Mouse (Mus musculus): Measurements from ENCODE around the gene Tmcc3.

Tmcc3 gene

GRCm38 (mm10) chr10:94417643-94418042, 105.9 kb downstream of the Tmcc3 start:
- DNase-seq: no peak

GRCm38 (mm10) chr10:94426000-94426920, 114.5 kb downstream of the Tmcc3 start:
- peak; percentile 76 to 84 for DNase-seq

- peak in 1 of 2 experiments; percentile 38 for DNase-seq
Observed at GRCm38 (mm10) chr10:94426921-94427270, 115.1 kb downstream of the Tmcc3 start.

GRCm38 (mm10) chr10:94428186-94428942, 116.6 kb downstream of the Tmcc3 start:
- DNase-seq: peak; percentile 75 to 77

- DNase-seq: no peak
Observed at GRCm38 (mm10) chr10:94430566-94430965, 118.8 kb downstream of the Tmcc3 start.

GRCm38 (mm10) chr10:94432933-94433332, 121.2 kb downstream of the Tmcc3 start:
- DNase-seq: no peak

DNA sequence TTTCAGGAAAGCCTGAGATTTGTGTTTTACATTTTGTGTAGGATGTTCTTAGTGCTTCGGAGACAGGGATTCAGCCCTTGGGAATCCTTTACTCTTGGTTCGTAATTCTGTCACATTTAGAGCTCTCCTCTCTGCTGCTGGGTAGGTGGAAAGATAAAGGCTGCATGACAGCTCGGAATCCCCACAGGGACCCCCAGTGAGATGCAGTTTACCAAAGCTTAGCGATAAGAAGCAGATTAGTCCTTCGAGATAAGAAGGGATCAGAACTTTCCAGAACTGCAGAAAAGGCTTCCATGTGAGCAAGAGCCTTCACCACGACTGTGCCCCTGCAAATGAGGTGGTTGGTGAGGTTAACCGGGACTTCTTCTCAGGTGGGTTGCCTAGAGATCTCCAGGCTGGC, 122.2 kb downstream of the Tmcc3 start:
- no peak for DNase-seq

DNA sequence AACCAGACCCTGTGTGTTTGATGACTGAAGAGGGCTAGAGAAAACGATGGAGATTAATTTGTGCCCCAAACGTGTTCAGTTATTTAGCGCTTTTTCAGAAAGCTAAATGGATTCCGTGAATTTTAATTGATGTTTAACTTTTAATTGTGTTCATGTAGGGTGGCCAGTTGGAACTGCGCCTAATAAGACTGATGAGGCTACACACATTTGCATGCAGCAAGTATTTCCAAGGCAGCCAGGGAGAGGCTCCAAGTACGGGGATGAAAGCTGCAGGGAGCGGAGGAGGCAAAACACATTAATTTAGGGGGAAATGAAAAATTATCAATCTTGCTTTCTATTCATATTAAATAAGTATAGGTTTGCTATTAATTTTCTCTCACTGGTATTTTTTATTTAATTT, 131.0 kb downstream of the Tmcc3 start:
- DNase-seq: peak in 1 of 2 experiments; percentile 44

DNA sequence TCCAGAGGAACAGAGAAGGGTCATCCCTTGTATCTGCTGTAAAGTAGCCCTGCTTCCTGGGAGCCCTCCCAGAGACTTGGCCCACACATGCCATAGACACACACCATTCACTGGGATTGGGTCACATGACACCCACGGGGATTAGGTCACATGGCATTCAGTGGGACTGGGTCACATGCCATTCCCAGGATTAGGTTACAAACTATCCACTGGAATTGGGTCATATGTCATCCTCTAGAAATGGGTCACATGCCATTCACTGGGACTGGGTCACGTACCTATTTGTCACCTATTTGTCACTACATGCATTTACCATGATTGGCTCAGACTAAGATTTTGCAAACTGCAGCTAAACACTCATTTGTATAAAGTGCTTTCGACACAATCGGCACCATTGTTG, 131.7 kb downstream of the Tmcc3 start:
- DNase-seq: no peak

DNA sequence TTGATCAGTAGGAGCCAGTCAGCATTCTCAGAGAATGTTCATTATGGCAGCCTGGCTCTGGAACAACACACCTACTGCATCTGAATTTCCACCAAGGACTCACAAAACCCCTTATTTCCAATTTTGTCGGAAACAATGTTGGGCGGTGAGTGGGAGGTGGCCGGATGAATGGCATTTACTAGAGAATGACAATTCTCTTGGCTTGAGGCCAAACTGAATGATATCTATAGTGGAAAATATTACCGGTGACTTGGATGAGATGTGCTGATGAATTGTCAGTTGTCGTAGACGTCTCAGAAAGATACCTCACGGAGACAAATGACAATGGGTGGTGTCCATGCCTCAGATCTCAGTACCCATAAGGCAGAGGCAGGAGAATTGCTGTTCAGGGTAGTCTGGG, 133.4 kb downstream of the Tmcc3 start:
- no peak for DNase-seq

GRCm38 (mm10) chr10:94446379-94447008, 134.7 kb downstream of the Tmcc3 start:
- peak; percentile 67 to 75 for DNase-seq

- peak; percentile 49 to 61 for DNase-seq
Observed at GRCm38 (mm10) chr10:94449676-94450075, 137.9 kb downstream of the Tmcc3 start.

GRCm38 (mm10) chr10:94450781-94451180, 139.0 kb downstream of the Tmcc3 start:
- DNase-seq: no peak

- DNase-seq: no peak
Observed at GRCm38 (mm10) chr10:94457454-94457853, 145.7 kb downstream of the Tmcc3 start.

DNA sequence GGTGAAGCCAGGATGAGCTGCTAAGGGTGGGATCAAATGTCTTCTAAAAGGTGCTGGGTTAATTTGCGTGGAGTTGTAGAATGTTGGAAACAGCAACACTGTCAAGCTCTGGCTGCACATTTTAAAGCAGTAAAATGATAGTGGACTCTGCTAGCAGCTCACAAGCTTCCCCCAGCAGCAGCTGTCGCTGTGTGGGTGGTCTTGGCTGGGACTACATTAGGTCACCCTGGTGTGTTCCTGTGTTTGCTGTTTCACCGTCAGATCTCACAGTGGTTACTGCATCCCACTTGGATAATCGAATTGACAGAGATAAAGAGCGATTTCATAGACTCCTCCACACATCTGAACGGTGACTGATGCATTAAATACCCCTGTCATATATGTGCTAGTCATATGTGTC, 146.9 kb downstream of the Tmcc3 start:
- peak; percentile 55 to 72 for DNase-seq

DNA sequence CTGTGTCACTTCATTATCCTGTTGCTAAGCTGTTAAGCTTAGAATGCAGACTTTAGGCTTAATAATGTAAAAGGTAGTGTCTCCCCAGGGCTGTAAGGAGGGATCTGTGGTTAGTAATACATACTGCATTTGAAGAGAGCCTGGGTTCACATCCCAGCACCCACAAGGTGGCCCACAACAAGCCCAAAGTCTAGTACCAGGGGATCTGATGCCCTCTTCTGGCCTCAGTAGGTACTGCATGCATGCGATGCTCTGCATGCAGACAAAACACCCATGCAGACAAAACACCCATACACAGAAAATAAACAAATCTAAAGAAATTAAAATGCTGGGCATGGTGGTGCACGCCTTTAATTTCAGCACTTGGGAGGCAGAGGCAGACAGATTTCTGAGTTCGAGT, 149.6 kb downstream of the Tmcc3 start:
- DNase-seq: peak; percentile 42 to 59

DNA sequence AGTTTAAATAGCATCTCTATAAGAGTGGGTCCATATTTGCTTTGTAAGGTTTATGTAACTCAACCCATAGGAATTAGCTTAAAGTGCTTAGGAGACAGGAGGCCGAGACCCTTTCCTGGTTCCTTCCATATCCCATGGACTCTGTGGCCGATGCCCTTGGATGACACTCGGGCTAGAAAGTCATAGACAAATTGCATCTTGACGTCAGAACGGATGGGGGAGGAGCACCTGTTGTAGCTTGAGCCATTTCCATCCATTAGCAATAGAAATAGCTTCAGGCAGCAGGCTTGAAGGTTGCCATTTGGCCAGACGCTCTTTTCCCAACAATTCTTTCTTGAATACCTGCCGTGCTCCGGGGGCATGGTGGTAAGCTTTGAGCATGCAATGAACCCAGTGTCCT, 150.1 kb downstream of the Tmcc3 start:
- no peak for DNase-seq

- DNase-seq: peak; percentile 50 to 55
Observed at GRCm38 (mm10) chr10:94462386-94463064, 150.8 kb downstream of the Tmcc3 start.

DNA sequence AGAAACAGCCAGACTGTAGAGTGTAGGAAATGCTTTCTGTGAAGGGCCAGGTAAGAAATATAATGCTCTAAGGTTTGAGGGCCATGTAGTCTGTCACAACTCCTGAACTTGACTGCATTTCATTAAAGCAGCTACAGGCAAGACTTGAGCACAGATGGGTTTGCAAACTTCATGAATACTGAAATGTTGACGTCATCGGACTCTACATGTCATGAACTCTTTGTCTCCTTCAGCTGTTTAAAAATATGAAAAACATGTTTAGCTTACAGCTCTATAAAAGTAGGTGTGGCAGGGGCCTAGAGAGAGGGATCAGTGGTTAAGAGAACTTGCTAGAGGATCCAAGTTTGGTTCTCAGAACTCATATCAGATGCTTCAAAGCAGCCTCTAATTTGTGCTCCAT, 151.7 kb downstream of the Tmcc3 start:
- no peak for DNase-seq

DNA sequence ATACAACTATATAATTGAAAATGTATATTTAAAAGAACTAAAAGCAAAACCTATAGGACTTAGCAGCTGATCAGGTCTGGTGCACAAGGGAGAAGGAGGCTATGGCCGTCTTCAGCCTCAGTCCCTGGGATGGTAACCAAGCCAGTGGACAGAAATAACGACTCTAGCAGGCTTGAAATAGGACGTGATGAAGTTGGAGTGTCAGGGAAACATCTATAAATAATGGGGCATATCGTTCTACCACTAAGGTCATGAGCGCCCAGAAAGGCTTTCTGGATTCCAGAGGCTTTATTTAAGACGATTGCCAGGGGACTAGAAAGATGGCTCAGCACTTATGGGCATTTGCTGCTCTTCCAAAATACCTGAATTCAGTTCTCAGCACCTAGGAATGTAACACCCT, 153.9 kb downstream of the Tmcc3 start:
- DNase-seq: no peak

DNA sequence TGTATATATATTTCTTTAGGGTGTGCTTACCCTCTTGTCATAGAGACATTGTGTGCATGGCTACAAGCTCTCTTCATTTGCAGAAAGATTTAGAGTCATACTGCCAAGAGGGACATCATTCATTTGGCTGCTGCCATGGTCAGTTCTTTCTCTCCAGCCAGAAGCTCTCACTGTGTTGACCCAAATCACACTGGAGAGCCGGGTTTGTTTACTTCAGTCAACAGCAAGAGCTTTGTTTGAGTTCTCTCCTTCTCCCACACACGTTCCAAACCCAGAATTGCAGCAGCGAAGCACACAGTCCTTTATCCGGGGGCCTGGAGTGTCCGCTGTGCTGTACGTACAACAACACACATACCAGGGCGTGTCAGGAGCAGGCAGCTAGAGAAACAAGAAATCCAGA, 154.6 kb downstream of the Tmcc3 start:
- peak; percentile 23 to 25 for DNase-seq

DNA sequence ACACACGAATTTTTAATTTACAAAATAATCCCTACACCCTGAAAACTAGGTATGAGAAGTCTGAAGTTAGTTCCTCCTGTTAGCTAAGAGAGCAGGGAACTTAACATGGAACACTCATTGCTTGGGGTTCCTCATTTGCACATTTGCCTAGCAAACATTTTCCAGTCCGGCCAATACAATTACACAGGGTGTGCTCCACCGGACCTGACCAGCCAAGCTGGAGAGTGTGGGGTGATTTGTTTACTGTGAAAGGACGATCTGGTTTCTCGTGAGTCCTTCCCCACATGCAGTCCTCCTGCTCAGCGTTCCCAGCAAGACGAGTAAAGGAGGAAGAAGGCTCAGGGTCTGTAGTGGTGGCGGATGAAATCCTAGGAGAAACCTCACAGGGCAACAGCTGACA, 159.7 kb downstream of the Tmcc3 start:
- DNase-seq: no peak

GRCm38 (mm10) chr10:94473501-94473900, 161.8 kb downstream of the Tmcc3 start:
- DNase-seq: no peak
